Mouse (Mus musculus): ENCODE data around the gene Gm10073.
A peak's percentile ranks its signal among the peaks of the same experiment; 100 is the strongest.
"Not testable (repeated sequence)": the region's sequence is repeated elsewhere in the genome, so short reads cannot be mapped to it uniquely, and the experiment has no call there.

The Gm10073 gene

DNA sequence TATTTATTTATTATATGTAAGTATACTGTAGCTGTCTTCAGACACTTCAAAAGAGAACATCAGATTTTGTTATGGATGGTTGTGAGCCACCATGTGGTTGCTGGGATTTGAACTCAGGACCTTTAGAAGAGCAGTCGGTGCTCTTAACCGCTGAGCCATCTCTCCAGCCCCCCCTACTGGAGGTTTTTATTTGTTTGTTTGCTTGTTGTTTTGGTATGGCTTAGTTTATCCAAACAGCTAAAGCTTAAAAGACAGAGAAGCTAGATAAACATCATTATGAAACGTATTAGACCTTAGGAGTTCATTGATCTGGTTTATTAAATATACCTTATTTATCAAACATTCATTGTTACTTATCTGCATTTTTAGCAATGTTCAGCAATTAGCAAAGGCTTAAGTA lies 22.4 kb upstream of the Gm10073 start:
- DNase-seq: not testable (repeated sequence)

DNA sequence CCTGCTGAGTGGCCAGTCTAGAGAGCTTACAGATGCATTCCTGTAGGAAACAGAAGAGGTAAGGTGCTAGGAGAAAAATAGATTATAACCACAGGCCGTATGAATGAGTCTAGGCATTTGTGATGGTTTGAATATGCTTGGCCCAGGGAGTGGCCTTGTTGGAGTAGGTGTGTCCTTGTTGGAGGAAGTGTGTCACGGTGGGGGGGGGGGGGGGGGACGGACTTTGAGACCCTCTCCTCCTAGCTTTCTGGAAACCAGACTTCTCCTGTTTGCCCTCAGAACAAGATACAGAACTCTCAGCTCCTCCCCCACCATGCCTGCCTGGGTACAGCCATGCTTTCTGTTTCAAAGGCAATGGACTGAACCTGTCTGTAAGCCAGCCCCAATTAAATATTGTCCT lies 19.2 kb upstream of the Gm10073 start:
- no peak for DNase-seq

DNA sequence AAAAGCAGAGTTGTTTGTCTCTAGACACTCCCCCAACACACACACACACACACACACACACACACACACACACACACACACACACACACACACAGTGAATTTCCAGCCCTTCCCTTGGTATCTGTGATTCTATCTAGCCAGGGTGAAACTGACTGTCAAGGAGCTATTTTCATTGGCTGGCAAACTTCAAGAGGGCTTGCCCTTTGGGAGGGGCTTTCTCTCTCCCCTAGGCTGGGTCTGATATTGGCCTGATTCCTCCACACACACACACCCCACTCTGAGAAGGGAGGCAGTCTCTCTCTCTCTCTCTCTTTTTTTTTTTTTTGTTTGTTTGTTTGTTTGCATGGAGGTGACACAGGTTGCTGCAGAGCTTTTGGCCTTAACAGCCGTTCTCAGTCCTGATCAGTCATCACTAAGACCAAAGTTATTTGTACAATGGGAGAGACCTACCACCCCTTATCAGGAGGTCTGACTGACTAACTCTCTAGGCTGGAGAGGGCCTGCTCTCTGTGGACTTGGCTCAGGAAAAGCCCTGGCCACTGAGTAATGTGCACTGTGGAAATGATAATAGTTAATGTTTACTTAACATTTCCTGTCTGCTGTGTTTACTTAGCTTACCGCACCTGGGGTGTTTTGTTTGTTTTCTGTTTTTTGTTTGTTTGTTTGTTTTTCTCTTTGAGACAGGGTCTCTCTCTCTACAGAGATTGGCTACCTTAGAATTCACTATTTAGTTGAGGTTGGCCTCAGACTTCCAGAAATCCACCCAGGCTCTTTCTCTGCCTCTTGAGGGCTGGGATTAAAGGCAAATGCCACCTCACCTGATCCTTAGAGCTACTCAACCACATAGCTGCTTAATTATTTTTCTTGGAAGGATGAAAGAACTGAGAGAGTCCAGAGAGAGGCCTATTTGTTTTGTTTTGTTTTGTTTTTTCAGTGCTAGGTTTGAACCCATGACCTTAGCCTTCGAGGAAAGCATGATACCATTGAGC lies 15.5 kb upstream of the Gm10073 start:
- DNase-seq: no peak

GRCm38 (mm10) chr8:106586896-106587295 lies 13.6 kb upstream of the Gm10073 start:
- no peak for DNase-seq

GRCm38 (mm10) chr8:106585671-106586037 lies 12.4 kb upstream of the Gm10073 start:
- no peak for DNase-seq

GRCm38 (mm10) chr8:106584942-106585670 lies 11.8 kb upstream of the Gm10073 start:
- no peak for DNase-seq

DNA sequence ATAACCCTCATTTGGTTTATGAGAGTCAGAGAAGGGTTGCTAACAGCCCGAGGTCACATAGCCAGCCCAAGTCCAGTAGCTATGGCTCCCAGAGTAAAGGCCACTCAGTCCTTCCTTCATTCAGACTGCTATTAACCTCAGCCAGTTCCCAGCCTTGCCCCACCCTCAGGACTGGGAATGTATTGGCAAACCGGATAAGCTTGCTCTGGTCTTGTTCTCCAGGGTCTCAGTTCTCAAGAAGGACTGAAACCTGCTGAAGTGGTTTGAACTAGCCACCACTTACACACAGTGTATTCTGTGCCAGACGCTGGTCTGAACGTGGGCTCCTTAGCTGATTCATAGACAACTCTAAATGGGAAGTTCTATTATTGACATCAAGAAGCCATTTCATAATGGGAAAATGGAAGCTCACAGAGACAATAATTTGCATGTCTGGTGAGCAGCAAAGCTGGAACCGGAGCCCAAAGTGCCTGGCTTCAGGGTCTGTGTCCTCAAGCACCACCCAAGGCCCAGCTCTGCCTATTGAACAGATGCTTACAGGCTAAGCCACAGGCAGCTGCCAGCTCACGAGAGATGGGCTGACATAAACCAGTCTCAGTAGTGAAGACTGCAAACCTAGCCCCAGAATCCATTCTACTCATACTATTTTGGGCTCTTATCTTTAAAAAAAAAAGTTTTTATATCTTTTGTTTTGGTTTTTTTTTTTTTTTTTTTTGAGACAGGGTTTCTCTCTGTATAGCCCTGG lies 8.3 kb upstream of the Gm10073 start:
- no peak for DNase-seq

DNA sequence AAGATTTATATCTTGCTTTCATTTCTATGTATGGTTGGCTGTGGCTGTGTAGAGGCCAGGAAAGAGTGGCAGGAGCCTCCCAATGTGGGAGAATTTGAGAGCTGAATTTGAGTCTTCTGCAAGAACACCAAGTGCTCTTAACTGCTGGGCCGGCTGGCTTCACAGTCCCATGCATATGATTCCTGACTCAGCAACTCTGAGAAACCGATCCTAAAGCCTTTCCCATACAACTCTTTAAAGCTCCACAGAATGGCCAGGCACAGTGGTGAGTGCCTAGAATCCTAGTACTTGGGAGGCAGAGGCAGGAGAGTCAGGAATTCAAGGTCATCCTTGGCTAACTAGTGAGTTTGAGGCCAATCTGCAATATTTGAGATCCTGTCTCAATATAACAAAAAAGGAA lies 6.2 kb upstream of the Gm10073 start:
- no peak for DNase-seq

- DNase-seq: no peak
Measured at GRCm38 (mm10) chr8:106576849-106577555, 3.7 kb upstream of the Gm10073 start.

DNA sequence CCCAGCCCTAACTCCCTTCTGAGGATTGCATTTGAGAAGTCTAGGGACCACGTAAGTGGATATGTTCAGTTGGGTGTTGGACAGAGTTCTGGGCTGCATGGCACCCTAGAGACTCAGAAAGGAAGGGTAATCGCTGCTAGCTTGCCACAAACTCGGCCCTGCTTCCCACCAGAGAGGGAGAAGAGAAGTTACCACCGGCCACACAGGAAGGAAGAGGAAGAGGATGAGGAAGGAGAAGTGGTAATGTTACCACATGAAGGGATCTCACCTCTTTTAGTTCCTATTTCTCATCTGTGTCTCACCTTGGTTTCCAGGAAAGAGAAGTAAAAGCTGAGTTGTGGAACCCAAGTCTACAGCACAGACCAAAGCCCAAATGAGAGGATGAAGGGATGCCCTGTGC lies 1.0 kb upstream of the Gm10073 start:
- DNase-seq: no peak

- not testable (repeated sequence) for DNase-seq
Measured at GRCm38 (mm10) chr8:106572175-106572574, 1.1 kb downstream of the Gm10073 start.

DNA sequence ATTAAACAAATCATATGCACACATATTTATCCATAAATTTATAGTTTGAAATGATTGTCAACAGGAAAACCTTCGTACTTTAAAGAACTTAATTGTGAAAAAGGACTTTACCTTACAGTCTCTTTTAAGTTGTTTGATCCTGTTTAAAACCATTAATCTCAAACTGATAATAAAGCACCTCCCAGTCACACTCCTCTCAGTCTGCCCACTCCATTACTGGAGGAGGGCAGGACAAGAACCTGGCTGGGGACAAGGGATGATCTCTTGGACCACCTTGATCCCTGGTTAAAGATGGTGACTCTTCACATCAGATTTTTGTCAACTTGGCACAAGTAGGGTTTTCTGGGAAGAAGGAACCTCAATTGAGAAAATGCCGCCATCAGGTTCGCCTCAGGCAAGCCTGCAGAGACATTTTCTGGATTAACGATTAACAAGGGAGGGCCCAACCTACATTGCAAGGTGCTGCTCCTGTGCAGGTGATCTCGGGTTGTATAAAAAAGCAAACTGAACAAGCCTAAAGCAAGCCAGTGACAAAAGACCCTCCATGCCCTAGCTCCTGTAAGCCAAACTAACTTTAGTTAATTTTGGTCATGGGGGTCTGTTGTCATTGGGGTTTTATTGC lies 1.6 kb downstream of the Gm10073 start:
- no peak for DNase-seq

DNA sequence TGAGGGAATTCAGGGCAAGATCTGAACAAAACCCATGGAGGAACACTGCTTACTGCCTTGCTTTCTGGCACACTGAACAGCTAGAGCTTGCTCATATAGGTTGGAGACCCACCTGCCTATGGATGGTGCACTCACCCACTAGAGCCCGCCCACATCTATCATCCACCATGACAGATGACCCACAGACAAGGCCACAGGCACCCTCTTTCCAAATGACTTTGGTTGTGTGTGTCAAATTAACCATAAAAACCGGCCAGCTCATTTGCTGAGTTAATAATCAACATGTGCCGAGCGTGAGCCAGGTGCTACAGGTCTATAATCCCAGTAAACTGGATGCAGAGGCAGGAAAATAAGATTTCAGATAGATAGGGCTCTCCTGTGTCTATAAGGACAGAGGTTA lies 2.9 kb downstream of the Gm10073 start:
- no peak for DNase-seq

DNA sequence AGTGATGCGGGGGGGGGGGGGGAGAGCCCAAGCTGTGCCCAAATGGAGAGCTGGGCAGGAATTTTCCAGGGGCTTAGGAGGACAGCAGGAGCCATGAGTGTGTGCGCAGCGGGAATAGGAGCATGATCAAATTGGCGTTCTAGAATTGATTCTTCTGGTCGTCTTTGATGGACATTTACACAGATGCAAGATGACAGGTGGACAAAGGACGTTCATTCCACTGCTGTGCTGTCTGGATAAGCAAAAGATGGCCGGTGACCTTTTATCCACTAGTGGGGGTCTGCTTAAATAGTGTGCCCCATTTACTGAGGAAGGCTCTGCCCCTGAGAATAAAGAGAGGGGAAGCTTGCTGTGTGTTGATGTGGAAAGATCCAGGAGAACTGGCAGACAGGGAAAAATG lies 4.3 kb downstream of the Gm10073 start:
- DNase-seq: no peak

DNA sequence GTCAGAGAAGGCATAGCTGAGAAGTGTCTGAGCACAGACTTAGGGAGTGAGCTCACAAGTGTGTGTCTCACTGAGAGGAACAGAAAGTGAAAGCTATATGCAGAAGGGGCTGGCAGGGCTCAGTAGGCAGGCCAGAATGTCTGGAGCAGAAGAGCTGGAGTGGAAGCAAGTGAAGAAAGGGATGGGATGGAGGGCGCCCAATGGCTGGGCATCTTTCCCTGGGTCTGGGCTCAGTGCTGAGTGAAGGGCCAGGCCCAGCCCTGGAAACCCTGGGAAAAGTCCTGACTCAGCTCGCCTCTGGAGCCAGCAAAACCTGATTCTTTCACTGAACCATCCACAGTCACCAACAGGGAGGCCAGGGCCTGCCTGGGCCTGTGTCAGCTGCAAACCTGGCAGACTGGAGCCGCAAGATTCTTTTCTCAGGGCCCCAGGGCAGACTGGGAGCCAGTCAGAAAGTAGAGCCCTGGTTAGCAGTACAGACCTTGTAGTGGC lies 9.5 kb downstream of the Gm10073 start:
- no peak for DNase-seq

DNA sequence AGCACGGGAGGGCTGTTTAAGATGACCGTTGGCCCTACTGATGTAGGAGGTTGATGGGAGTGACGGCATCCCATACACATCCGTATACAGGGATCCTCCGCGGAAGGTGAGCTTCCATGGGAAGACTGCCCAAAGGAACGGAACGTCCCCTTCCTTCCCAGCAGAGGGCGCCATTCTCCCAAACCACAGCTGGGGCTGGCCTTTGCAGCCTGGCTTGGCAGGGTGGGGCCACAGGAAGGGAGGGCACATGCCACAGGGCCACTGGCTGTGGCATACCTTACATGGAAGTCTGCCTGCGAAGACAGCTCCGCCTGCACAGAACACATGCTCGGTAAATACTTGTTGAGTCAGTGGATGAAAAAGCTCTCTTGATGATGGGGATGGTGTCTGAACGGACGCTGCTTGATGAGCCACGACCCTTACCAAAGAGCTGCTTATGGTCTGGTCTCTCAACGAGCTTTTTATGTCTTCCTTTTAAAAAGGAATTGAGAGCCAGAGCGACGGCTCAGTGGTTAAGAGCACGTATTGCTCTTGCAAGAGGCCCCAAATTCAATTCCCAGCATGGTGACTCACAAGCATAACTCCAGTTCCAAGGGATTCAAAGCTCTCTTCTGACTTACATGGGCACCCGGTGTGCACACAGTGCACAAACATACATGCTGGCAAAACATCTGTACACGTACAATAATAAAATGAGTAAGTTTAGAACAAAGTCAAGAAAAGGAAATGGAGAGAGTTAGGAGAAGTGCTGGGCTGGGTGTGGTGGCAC lies 12.0 kb downstream of the Gm10073 start:
- peak; percentile 59 to 74 for DNase-seq

GRCm38 (mm10) chr8:106559844-106560243 lies 13.4 kb downstream of the Gm10073 start:
- DNase-seq: no peak

- no peak for DNase-seq
Measured at GRCm38 (mm10) chr8:106556068-106556645, 17.1 kb downstream of the Gm10073 start.

GRCm38 (mm10) chr8:106554011-106554410 lies 19.2 kb downstream of the Gm10073 start:
- no peak for DNase-seq

DNA sequence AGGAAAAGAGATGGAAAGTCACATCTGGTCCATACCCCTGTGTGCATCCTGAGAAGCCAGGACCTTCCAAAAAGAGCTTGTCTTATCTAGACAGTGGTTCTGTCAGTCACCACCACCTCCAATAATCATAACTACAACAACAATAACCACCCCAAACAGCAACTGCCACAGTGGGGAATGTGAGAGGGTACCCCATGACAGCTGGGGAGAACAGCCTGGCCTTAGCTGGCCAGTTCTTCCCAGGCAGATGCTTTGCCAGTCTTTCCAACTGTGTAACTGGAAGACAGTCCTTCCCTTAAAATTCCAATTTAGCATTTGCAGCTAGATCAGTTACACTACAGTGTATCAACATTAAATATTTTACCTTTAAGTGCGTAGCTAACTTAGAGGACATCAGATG lies 22.4 kb downstream of the Gm10073 start:
- DNase-seq: no peak

Measured in thymus, postnatal 36 days (tissue).